Mouse (Mus musculus): ENCODE measurements around the gene Prph2. TPM values are rescaled to one million over a fixed set of nuclear protein-coding genes. Genes with fewer than 3 reads are reported as not detected.

Gene Prph2
- not detected in 2 replicates for polyA plus RNA-seq (2015; fragmentation: Nextera tagmentation; extraction: Ambion mirVana)

DNA sequence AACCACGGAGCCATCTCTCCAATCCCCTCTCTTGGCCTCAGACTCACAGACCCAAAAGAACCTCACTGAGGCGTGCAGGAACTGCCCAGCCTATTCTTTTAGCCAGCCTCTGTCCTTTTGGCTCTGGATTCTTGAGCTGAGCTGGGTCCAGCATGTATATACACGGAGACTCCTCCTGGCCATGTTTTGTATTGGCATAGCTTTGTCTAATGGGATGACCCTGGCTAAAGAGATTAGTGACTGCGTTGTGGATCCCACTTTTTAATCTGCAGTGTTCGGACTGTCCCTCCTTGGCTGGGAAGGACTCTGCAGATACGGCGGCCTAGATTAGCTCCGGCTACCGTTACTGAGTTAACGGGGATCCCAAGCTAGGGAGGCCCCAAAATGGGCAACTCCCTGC is at the start of gene Prph2:
TSS of gene Prph2 (plus strand) at position 274 of the 400 bp plus-strand sequence.

DNA sequence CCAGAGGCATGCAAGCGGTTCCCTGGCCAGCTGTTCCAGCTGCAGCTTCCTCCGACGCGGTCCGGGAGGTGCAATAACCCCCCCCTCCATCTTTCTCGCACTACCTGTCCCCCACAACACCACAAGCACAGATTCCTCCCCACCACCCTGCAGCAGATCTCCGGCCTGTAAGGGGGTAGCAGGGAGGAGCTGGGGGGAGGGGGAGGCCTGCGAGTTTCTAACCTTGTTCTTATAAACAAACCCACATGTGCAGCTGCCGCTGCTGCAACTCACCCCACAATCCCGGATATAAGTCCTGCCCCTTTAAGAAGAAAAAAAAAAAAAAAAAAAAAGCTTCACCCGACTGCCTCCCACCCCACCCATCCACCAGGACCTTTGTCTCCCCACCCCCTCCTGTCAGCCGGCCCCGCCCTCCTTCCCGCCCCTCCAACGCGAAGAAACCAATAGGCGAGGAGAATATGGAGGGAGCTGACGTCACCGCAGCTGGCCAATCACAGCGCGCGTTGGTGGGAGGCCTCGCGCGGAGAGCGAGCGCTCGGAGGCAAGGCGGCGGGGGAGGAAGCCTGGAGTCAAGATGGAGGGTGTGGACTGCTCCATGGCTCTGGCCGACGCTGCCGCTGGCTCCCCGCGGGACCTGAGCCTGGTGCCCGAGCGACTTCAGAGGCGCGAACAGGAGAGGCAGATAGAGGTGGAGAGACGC is 20.0 kb upstream of the Prph2 start, which contains the start of gene Tbcc:
TSS of gene Tbcc (plus strand) at position 569 of the 700 bp plus-strand sequence.

Other genes starting within 250 kb of the Prph2 start
- gene Rrp36, start 236.1 kb upstream of the Prph2 start, polyA plus RNA-seq (2015; fragmentation: Nextera tagmentation; extraction: Ambion mirVana), result 31.8 and 34.5 TPM in 2 replicates
- gene Mea1, start 231.7 kb upstream of the Prph2 start, polyA plus RNA-seq (2015; fragmentation: Nextera tagmentation; extraction: Ambion mirVana), result 58.9 and 66.0 TPM in 2 replicates
- 74.7 and 78.1 TPM in 2 replicates for gene Klhdc3, start 229.5 kb upstream of the Prph2 start, polyA plus RNA-seq (2015; fragmentation: Nextera tagmentation; extraction: Ambion mirVana)
- gene Ppp2r5d, start 205.3 kb upstream of the Prph2 start, polyA plus RNA-seq (2015; fragmentation: Nextera tagmentation; extraction: Ambion mirVana), result 18.3 and 24.4 TPM in 2 replicates
- 9.2 and 11.7 TPM in 2 replicates for gene Pex6, start 199.0 kb upstream of the Prph2 start, polyA plus RNA-seq (2015; fragmentation: Nextera tagmentation; extraction: Ambion mirVana)
- gene Gnmt, start 181.3 kb upstream of the Prph2 start, polyA plus RNA-seq (2015; fragmentation: Nextera tagmentation; extraction: Ambion mirVana), result 0.81 and 1.1 TPM in 2 replicates
- gene Cnpy3, start 158.2 kb upstream of the Prph2 start, polyA plus RNA-seq (2015; fragmentation: Nextera tagmentation; extraction: Ambion mirVana), result 29.3 and 37.1 TPM in 2 replicates
- 0.10 and 0.30 TPM in 2 replicates for gene Ptcra, start 146.7 kb upstream of the Prph2 start, polyA plus RNA-seq (2015; fragmentation: Nextera tagmentation; extraction: Ambion mirVana)
- gene 2310039H08Rik, start 137.8 kb upstream of the Prph2 start, polyA plus RNA-seq (2015; fragmentation: Nextera tagmentation; extraction: Ambion mirVana), result 63.8 and 67.7 TPM in 2 replicates
- gene Rpl7l1, start 127.8 kb upstream of the Prph2 start, polyA plus RNA-seq (2015; fragmentation: Nextera tagmentation; extraction: Ambion mirVana), result 83.3 and 83.9 TPM in 2 replicates
- 3.3 and 3.9 TPM in 2 replicates for gene Bicral, start 52.0 kb upstream of the Prph2 start, polyA plus RNA-seq (2015; fragmentation: Nextera tagmentation; extraction: Ambion mirVana)
- gene Tbcc, start 19.8 kb upstream of the Prph2 start, polyA plus RNA-seq (2015; fragmentation: Nextera tagmentation; extraction: Ambion mirVana), result 30.4 and 33.0 TPM in 2 replicates
- 11.6 and 12.9 TPM in 2 replicates for gene Ubr2, start 100.1 kb downstream of the Prph2 start, polyA plus RNA-seq (2015; fragmentation: Nextera tagmentation; extraction: Ambion mirVana)